ENCODE assay signal across 8 mouse cellular contexts in the genomic region with DNA sequence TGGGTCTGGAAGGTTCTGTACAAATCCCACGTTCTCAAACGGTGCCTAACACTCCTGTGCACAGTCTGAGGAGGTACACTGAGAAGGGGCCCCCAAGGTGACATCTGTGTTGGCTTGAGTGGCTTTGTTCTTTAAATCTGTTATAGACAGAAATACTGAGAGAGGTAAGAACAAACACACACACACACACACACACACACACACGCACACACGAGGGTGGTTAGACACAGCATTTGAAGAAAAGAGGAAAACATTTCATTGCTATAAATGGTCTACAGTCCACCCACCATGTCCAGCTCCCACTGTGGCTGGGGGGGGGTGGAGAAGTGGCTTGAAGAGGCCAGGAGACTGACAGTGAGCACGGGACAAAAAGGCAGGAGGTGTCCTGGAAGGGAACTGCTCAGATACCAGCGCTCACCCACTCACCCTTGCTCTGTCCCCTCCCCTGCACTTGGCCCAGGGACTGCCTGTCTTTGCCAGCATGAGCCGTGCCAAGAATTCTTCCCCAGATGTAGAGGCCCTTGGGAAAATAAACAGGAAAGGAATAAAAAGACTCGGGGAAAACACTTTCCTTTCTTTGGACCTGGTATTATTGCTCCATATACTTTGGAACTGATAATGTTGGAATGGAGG. TPM values are rescaled to one million over a fixed set of nuclear protein-coding genes. Genes with fewer than 3 reads are reported as not detected.
DNase-seq lines count a peak whose midpoint lies in the region; ATAC-seq and TF ChIP-seq lines count a peak whose summit lies in the region.

No protein-coding gene starts in this region.

- WGBS in liver, adult 2 months: 21% methylated on average over 8 of the region's 8 CpGs
- 62% methylated on average over 8 of the region's 8 CpGs for WGBS in liver, embryonic 11.5 days
- 38% methylated on average over 8 of the region's 8 CpGs for WGBS in heart, embryonic 13.5 days

- no peak for TF ChIP-seq CTCF in liver, adult 2 months (IDR thresholded peaks at IDR 0.05; ENCODE audit: low read depth, low read length)

- H3K79me2 ChIP-seq in liver, adult 2 months (ENCODE audit: control insufficient read depth, insufficient read depth, low read length): no peaks in the 10 kb centered on the region

- no peaks in the 10 kb centered on the region for H3K9me3 ChIP-seq in liver, embryonic 11.5 days (ENCODE audit: control insufficient read depth, low read length)
- H3K9me3 ChIP-seq in heart, embryonic 13.5 days: no peaks in the 10 kb centered on the region

- H3K36me3 ChIP-seq in liver, adult 2 months (ENCODE audit: control insufficient read depth, insufficient read depth, low read length): no peaks in the 10 kb centered on the region
- no peaks in the 10 kb centered on the region for H3K36me3 ChIP-seq in liver, embryonic 11.5 days (ENCODE audit: control insufficient read depth, insufficient read depth, low read length)
- no peaks in the 10 kb centered on the region for H3K36me3 ChIP-seq in heart, embryonic 13.5 days

- H3K4me3 ChIP-seq in liver, adult 2 months (ENCODE audit: insufficient read depth, low read depth, low read length): no peak overlapping the region
- no peak overlapping the region for H3K4me3 ChIP-seq in liver, embryonic 11.5 days (ENCODE audit: low read depth, low read length)
- H3K4me3 ChIP-seq in heart, embryonic 13.5 days: no peak overlapping the region

- ATAC-seq in liver, embryonic 11.5 days (replicated peaks; ENCODE audit: low FRiP score): no peak
- peak; percentile 54; the same call in 1 of the 2 replicates for ATAC-seq in heart, embryonic 13.5 days (ENCODE audit: extremely low read depth, insufficient number of reproducible peaks, low FRiP score, low TSS enrichment)

- H3K27me3 ChIP-seq in liver, adult 2 months (ENCODE audit: control insufficient read depth, insufficient read depth, low read length): no peaks in the 10 kb centered on the region
- peaks cover 13% of the 10 kb centered on the region for H3K27me3 ChIP-seq in liver, embryonic 11.5 days (replicated peaks; ENCODE audit: control insufficient read depth, insufficient read depth, low read length)
- peaks cover 25% of the 10 kb centered on the region for H3K27me3 ChIP-seq in heart, embryonic 13.5 days (replicated peaks)

- DNase-seq in liver, adult 2 months (ENCODE audit: extremely low read depth, low read depth, low spot score): peak; percentile 88
- DNase-seq in liver, embryonic 11.5 days (ENCODE audit: low spot score): no peak
- DNase-seq in adrenal gland, postnatal 36 days: peak; percentile 81 to 85
- DNase-seq in kidney, postnatal 36 days: peak; percentile 86 to 88
- DNase-seq in ovary, postnatal 14 days (ENCODE audit: low spot score): peak; percentile 85
- DNase-seq in thymus, adult 18-20 months: no peak
- DNase-seq in cerebellum, adult 11 months: no peak

- TF ChIP-seq POLR2A in liver, adult 2 months (IDR thresholded peaks at IDR 0.05; ENCODE audit: extremely low read depth, insufficient read depth, low read length): no peak

- H3K9ac ChIP-seq in liver, adult 2 months (ENCODE audit: low read depth, low read length): 0 out of 2 replicates have a peak overlapping the region, but pooled peaks have one; percentile 39
- no peak overlapping the region for H3K9ac ChIP-seq in liver, embryonic 11.5 days (ENCODE audit: low read depth, low read length)
- H3K9ac ChIP-seq in heart, embryonic 13.5 days: no peak overlapping the region; the same call in 1 of the 2 replicates

- H3K27ac ChIP-seq in liver, adult 2 months (replicated peaks; ENCODE audit: insufficient read depth, low read depth, low read length): peak overlapping the region; percentile 68
- no peak overlapping the region for H3K27ac ChIP-seq in liver, embryonic 11.5 days (ENCODE audit: low read depth, low read length)
- peak overlapping the region; percentile 66 for H3K27ac ChIP-seq in heart, embryonic 13.5 days (replicated peaks)

- H3K4me2 ChIP-seq in liver, embryonic 11.5 days: no peak overlapping the region
- peak overlapping the region; percentile 27 for H3K4me2 ChIP-seq in heart, embryonic 13.5 days

- peaks cover 18% of the 10 kb centered on the region for H3K4me1 ChIP-seq in liver, adult 2 months (ENCODE audit: control insufficient read depth, insufficient read depth, low read length)
- H3K4me1 ChIP-seq in liver, embryonic 11.5 days (replicated peaks; ENCODE audit: control insufficient read depth, insufficient read depth, low read length): no peaks in the 10 kb centered on the region
- peaks cover 43% of the 10 kb centered on the region for H3K4me1 ChIP-seq in heart, embryonic 13.5 days

RNA-seq across cellular contexts. Expression of a gene that starts 5.4 kb away (rescaled TPM):
- 6.6 and 9.3 TPM in 2 replicates for total RNA-seq in liver, adult 2 months (2014; rRNA removed)
- polyA plus RNA-seq in liver, adult 2 months (2012; rRNA removed): 23.8 and 27.2 TPM in 2 replicates
- 0.11 and 0.23 TPM in 2 replicates for polyA plus RNA-seq in liver, embryonic 11.5 days (2014; fragmentation: Nextera tagmentation; extraction: Ambion mirVana)
- total RNA-seq in adrenal gland, postnatal 36 days (2021): 10 to 100 TPM; 42.1 to 44.9 TPM
- 2.8 and 3.1 TPM in 2 replicates for polyA plus RNA-seq in heart, embryonic 13.5 days (2015; fragmentation: Nextera tagmentation; extraction: Ambion mirVana)

RNA-seq across cellular contexts. Expression of a gene that starts 8.0 kb away (rescaled TPM):
- not detected in 2 replicates for total RNA-seq in liver, adult 2 months (2014; rRNA removed)
- not detected in 2 replicates for polyA plus RNA-seq in liver, adult 2 months (2012; rRNA removed)
- 0.40 TPM in 1 of 2 replicates, not detected in the other for polyA plus RNA-seq in liver, embryonic 11.5 days (2014; fragmentation: Nextera tagmentation; extraction: Ambion mirVana)
- total RNA-seq in adrenal gland, postnatal 36 days (2021): 1 to 10 TPM; 1.2 TPM
- 0.32 and 0.41 TPM in 2 replicates for polyA plus RNA-seq in heart, embryonic 13.5 days (2015; fragmentation: Nextera tagmentation; extraction: Ambion mirVana)

Comparison
In these comparisons a context has a peak if more than half of its experiments do, and no peak if none do; other contexts are left out.
1. DNase-seq: peak in liver, adult 2 months (single experiment), adrenal gland, postnatal 36 days (2 of 2), kidney, postnatal 36 days (2 of 2) and ovary, postnatal 14 days (single experiment); none in liver, embryonic 11.5 days (single experiment), thymus, adult 18-20 months (0 of 2) and cerebellum, adult 11 months (single experiment).